Mouse (Mus musculus) hematopoietic stem cell, adult 5-6 weeks (primary cell): ENCODE measurements around the gene Ngdn. TPM values are rescaled to one million over a fixed set of nuclear protein-coding genes. Genes with fewer than 3 reads are reported as not detected.
A peak's percentile ranks its signal among the peaks of the same experiment; 100 is the strongest.
"Not testable (repeated sequence)": the region's sequence is repeated elsewhere in the genome, so short reads cannot be mapped to it uniquely, and the experiment has no call there.

Experiments
- ATAC-seq, 2 experiments: fragments of 125-278 bp in 1 of 2; replicated peaks in 1 of 2; 2 replicates each; pipeline ENCODE4 v1.8.0; 2016 to 2017; ENCODE audit warnings: inconsistent platforms in 2 of 2, mild to moderate bottlenecking in 2 of 2, moderate number of reproducible peaks in 2 of 2, low read depth in 1 of 2, moderate TSS enrichment in 1 of 2; ENCODE audit not compliant: low FRiP score in 2 of 2, poor library complexity in 2 of 2, severe bottlenecking in 2 of 2, insufficient read depth in 1 of 2, low TSS enrichment in 1 of 2
- total RNA-seq: library from RNA; stranded (forward); fragments of 172-1452, 232-1000 nt; gene quantifications from 2 replicates; pipeline ENCODE4 v1.2.3, GENCODE M21; 2017

Ngdn gene
- 58.0 and 66.5 TPM in 2 replicates for total RNA-seq

DNA sequence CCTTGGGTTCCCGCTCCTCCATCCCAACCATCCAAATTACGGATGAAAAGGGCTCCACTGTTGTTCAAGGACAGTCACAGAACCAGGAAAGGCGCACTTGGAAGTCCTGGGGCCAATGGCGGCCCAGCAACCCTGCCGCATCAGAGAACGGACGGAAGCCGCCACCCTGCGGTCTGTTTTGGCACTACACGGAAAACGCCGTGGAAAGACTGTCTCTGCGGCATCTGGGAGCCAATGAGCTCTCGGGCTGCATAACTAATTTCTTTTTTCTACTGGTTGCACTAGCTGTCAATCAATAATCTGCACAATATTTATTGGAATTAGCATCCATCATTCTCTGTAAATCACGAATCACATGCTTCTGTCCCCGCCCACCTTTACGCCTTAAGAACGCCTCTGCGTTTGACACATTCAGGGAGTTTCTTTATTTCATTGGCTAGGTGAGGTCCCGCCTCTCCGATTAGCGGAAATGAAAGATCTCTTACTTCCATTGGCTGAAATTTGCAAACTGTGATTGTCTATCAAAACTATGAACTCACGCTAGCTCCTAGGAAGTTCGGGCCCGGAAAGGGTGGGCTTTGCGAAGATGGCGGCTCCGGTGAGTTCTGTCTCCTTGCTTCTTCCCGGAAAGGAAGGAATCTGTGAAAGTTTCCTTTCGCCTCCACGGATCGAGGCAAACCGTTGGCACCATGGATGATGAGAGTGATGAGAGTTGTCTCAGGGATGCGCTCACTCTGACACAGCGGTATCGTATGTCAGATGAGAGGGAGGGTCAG lies at the start of gene Ngdn:
Gene Ngdn (plus strand): TSS at position 464 of the 776 bp plus-strand sequence.
- peak; percentile 94 to 97 for ATAC-seq

GRCm38 (mm10) chr14:54965631-54966030 lies 49.6 kb upstream of the Ngdn start:
- ATAC-seq, result no peak

GRCm38 (mm10) chr14:54966320-54966977 lies 48.8 kb upstream of the Ngdn start, which contains the start of gene Myh6:
Myh6 (minus strand) TSS chr14:54966927.
- ATAC-seq, result no peak

DNA sequence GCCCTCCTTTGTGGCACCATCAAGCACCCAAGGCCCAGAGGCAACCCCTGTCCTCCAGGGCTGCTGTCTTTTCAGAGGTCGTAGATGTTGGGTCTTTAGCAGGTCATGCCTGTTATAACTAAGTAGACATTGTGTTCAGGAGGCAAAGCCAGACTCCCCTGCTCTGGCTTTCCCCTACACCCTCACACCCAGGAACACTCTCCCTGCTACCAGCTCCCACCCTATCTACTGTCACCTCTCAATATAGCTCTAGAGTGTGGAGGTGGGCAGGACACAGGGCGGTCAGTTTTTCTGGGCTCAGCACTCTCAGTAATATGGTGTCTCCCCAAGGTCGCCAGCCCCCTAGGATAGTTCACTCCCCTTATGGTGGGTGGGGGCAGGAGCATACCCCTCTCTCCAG lies 47.4 kb upstream of the Ngdn start:
- no peak for ATAC-seq

DNA sequence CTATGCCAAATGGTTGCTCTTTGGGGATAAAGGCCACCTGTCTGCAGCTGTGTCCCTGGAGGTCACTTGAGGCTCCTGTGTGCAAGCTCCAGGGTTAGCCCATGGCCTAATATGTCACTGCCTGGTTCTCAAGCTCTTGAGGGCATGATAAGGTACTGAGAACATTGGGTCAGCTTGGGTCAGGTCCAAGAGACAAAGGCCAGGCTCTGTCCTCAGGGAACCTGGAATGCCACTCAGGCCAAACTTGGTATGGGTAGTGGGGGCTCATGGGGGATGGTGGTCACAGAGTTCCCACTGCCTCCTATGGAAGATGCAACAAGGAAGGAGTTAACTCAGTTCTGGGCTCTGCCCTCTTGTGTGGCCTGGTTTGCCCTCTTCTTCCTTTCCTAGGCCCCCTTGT lies 46.9 kb upstream of the Ngdn start:
- no peak for ATAC-seq

- ATAC-seq, result not testable (repeated sequence)
These were observed 42.5 kb upstream of the Ngdn start for GRCm38 (mm10) chr14:54972786-54973185.

GRCm38 (mm10) chr14:54974068-54974791 lies 41.0 kb upstream of the Ngdn start:
- ATAC-seq, result no peak

DNA sequence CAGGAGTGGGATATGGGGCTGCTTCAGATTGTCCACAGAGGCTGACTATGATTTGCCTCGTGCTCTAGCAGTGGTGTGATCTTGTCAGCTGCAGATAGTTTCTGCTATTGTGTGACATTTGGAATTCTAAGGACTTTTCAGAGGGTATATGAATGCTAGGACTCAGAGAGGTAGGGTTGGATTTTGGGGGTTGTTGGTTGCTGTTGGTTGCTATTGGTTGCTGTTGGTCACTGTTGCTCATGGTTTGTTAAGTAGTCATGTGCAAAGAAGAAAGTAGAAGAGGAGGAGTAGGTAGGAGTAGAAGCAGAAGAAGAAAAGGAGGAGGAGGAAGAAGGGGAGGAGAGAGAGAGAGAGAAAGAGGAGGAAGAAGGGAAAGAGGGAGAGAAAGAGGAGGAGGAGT lies 38.6 kb upstream of the Ngdn start, which contains the start of gene Gm17428:
Gene Gm17428 (plus strand): TSS at position 301 of the 400 bp plus-strand sequence.
- ATAC-seq, result no peak

GRCm38 (mm10) chr14:54978664-54979063 lies 36.6 kb upstream of the Ngdn start:
- no peak for ATAC-seq

DNA sequence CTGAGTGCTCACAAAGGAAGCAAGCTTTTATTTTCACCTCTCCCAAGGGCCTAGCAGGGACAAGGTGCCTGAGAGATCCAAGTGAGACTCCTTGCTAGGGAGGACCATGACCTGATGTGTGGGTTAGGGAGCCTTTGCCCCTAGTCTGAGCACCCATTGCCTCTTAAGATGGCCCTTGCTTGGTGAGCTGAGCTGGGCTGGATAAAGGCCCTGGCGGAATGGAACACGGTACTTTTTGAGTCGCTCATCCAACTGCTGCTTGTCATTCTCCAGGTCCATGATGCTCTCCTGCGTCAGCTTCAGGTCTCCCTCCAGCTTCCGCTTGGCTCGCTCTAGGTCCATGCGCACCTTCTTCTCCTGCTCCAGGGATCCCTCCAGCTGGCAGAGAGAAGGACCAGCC lies 33.3 kb upstream of the Ngdn start:
- ATAC-seq, result no peak

DNA sequence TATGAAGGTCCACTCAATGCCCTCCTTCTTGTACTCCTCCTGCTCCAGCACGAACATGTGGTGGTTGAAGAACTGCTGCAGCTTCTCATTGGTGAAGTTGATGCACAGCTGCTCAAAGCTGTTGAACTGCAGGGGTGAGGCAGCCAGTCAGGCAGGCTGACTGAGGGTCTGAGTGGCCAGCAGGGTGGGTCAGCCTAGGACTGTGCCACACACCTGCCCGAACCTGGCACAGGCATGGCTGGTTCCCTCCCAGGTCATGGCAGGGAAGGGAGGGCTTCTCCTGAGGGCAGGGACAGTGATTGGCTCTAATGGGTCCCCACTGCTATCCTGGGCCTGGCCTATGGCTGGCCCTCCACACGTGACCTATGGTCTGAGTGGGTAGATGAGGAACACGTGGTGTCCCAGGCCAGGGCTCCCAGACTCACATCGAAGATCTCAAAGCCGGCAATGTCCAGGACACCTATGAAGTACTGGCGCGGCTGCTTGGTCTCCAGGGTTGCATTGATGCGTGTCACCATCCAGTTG lies 26.8 kb upstream of the Ngdn start:
- not testable (repeated sequence) for ATAC-seq

DNA sequence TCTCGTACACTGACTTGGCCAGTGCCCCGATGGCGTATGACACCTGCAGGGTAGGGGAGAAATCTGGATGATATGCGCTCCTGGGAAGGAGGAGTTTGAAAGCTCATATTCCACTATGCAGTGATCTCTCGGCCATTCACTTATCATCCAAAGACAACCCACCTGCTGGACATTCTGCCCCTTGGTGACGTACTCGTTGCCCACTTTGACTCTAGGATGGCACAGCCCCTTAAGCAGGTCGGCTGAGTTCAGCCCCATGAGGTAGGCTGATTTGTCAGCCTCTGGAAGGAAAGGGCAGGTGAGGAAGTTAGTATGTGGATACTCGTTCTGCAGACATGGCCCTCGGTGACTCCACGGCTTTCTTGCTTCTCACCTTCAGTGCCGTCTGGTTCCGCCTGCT lies 26.4 kb upstream of the Ngdn start:
- ATAC-seq, result no peak

- no peak for ATAC-seq
These were observed 25.3 kb upstream of the Ngdn start for GRCm38 (mm10) chr14:54989886-54990441.

DNA sequence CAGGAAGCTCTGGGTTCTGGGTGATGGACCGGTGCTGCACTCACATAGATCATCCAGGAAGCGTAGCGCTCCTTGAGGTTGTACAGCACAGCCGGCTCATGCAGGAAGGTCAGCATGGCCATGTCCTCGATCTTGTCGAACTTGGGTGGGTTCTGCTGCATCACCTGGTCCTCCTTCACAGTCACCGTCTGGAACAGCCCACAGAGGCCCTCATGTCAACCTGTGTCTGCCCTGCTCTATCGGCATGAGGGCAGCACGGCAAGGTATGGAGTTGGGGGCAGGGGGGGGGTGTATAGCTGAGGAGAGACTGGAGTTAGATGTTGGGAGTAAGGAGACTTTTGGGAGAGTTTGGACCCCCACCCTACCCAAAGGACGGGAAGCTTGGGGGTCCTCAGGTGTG lies 23.1 kb upstream of the Ngdn start:
- ATAC-seq, result no peak

- ATAC-seq, result no peak
These were observed 21.6 kb upstream of the Ngdn start for GRCm38 (mm10) chr14:54993636-54994035.

DNA sequence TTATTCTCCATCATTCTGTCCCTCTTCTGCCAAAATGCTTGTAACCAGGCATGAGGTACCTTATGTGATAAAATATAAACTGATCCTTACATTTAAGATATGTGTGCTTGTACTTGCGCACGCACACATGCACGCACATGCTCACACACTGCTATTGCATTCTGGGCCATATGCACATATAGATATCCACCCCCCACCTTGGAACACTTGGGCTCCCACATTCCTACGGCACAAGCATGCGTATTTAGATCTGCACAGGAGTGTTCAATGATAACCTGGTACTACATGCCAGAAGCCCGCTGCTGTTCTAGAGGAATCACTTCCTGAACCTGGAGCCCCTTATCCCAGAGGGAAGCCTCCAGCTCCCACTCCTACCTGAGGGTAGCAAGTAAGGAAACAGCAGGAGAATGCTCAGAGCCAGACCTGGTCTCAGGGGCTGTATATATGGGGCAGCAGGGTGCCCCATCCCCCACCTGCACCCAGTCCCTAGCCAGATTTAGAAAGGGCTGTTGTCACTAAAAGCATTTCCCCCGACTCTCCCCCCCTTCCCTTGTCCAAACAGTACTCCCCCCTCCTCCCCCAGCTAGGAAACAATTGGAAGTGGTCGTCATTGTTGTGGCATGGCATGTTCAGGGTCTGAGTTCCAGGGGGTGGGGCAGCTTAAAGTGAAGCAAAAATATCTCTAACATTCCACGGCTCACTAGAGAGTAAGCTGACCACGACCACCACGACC lies 21.0 kb upstream of the Ngdn start, which contains the start of gene Myh7:
Gene Myh7 (minus strand): TSS at position 491 of the 733 bp plus-strand sequence.
- no peak for ATAC-seq

DNA sequence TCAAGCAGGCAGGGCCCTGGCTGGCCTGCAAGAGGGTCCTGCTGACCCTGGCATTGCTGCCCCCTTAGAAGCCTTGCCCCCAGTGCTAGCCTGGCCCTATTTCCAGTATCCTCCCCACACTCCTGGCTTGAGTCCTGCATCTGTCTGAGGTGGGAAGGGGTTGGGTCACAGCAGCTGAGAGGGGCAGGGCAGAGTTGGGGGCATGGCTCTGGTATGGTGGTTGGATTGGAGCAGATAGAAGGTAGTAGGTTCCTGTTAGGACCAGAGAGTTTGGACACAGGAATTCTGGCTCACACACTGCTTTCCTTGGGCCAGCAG lies 20.4 kb upstream of the Ngdn start:
- ATAC-seq, result no peak
